Mouse (Mus musculus) retina, postnatal 1 day (tissue): ENCODE measurements around the gene Inpp5f.
"Not testable (repeated sequence)": the region's sequence is repeated elsewhere in the genome, so short reads cannot be mapped to it uniquely, and the experiment has no call there.

Experiments used
- DNase-seq: peaks from one replicate; pipeline ENCODE4 v3.0.0-alpha.2; 2012

Inpp5f gene

GRCm38 (mm10) chr7:128610897-128611798 lies at the start of gene Inpp5f:
Inpp5f (plus strand) TSS chr7:128611328.
- peak; percentile 99 for DNase-seq

DNA sequence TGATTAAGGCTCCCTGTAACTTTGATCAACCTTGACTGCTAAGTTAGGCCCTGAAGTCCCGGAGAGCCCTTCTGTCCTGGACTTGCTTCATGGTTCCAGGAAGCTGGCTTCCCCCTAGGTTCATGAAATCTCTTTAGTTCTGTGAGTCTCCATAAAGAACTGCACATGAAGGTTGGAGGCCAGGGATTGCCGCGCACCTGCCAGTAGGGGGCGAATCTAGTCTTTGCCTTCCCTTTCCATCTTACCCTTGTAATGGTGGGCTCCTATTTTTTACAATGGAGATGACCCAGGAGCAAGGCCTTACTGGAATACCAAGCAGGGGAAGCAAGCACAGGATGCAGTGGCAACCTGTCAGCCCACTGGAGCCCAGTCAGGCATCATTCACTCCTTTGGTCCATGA lies 47.8 kb upstream of the Inpp5f start:
- DNase-seq: peak; percentile 42

DNA sequence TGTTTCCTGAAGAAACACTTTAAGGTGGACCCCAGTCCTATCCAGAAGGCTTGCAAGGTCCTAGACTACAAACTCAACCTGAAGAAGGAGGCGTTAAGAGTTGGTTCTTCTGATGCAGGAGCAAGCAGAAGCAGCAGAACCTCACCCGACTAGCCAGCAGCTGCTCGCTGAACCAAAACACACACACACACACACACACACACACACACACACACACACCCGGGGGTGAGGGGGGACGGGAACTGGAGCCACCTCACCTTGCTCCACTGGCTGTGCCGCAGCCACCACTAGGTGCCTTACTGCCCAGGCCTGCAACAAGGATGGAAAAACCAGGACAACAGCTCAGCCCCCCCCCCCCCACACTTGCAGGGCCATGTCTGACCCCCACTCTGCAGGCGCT lies 44.8 kb upstream of the Inpp5f start:
- no peak for DNase-seq

- DNase-seq: no peak
These were observed 43.4 kb upstream of the Inpp5f start for GRCm38 (mm10) chr7:128567561-128568244.

- not testable (repeated sequence) for DNase-seq
These were observed 41.7 kb upstream of the Inpp5f start for GRCm38 (mm10) chr7:128569429-128569828.

- no peak for DNase-seq
These were observed 41.0 kb upstream of the Inpp5f start for GRCm38 (mm10) chr7:128569987-128570656.

- not testable (repeated sequence) for DNase-seq
These were observed 40.5 kb upstream of the Inpp5f start for GRCm38 (mm10) chr7:128570657-128571056.

GRCm38 (mm10) chr7:128572030-128572429 lies 39.1 kb upstream of the Inpp5f start:
- DNase-seq: no peak

- no peak for DNase-seq
These were observed 35.9 kb upstream of the Inpp5f start for GRCm38 (mm10) chr7:128575211-128575610.

DNA sequence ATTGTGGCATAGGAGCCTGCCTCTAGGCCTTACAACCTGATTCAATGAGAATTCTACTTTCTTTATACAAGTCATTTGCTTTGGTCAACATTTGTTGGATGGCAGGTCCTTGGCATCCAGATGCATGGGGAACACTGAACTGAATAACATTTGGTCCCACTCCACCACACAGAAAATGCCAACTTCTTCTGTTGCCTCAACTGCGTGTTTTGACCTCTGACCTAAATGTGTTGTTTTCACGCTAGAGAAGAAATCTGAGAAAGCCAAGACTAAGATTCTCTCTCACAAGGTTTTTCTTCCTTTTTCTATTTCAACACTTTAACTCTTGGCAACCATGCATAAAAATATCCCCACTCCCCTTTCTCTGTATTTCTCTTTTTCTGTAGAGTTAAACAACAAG lies 35.3 kb upstream of the Inpp5f start:
- no peak for DNase-seq

DNA sequence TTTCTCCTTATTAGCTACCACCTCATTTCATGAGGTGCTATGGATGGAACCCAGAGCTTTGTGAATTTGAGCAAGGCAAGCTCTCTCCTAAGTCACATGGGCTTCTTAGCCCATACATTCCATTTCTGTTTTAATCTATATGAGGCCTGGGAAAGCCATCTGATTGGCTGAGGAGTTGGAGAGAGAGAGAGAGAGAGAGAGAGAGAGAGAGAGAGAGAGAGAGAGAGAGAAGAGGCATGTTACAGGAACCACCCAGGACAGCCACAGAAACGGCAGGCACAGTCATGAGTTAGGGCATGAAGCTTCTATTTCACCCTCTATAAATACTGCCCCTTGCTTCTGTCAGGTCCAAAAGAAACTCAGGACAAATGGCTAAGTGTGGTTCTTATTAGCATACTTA lies 33.5 kb upstream of the Inpp5f start:
- no peak for DNase-seq

GRCm38 (mm10) chr7:128578199-128578945 lies 32.8 kb upstream of the Inpp5f start:
- DNase-seq: peak; percentile 43

GRCm38 (mm10) chr7:128579381-128579780 lies 31.7 kb upstream of the Inpp5f start:
- no peak for DNase-seq

DNA sequence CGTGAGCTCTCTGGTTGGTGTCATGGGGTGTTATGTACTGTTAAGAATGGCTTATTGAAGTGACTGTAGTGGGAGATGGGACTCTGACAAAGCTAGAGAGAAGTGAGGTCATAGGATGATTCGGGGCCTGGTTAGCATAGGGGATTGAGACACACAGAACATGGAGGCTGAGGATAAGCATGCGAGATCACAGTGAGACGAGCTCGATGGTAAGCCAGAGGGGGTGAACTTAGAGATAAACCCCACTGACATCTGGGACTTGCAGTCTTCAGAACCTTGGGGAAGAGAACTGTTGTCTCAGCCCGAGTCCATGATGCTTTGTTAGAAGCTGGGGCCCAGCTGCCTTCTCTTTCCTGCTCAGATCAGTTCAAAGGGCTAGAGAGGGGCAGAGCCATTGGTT lies 30.8 kb upstream of the Inpp5f start:
- no peak for DNase-seq

GRCm38 (mm10) chr7:128581864-128582484 lies 29.2 kb upstream of the Inpp5f start:
- DNase-seq: peak; percentile 23

- peak; percentile 39 for DNase-seq
These were observed 27.7 kb upstream of the Inpp5f start for GRCm38 (mm10) chr7:128583213-128583948.

DNA sequence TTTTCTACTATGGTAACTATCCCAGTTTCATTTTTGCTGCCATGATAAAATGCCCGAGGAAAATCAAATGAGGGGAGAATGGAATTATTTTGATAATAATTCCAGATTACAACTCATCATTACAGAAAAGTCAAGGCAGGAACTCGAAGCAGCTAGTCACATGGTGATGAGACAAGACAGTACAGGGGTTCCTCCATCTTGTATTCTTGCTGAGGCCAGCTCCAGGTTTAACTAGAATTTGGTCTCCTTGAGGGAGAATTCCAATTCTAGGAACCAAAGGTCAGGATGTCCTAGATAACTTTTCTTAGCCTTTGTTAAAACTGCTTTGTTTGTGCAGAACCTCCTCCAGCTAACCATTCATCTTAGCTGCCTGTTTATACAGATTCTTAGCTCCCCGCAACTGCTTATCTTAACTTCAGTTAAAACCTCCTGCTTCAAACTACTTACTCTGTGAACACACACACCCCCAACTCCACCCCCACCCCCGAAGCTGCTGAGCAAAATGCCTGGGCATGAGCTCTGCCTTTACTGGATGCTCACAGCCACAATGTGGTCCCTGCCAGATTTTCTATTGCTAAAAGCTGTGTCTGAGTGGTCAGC lies 23.7 kb upstream of the Inpp5f start:
- no peak for DNase-seq

DNA sequence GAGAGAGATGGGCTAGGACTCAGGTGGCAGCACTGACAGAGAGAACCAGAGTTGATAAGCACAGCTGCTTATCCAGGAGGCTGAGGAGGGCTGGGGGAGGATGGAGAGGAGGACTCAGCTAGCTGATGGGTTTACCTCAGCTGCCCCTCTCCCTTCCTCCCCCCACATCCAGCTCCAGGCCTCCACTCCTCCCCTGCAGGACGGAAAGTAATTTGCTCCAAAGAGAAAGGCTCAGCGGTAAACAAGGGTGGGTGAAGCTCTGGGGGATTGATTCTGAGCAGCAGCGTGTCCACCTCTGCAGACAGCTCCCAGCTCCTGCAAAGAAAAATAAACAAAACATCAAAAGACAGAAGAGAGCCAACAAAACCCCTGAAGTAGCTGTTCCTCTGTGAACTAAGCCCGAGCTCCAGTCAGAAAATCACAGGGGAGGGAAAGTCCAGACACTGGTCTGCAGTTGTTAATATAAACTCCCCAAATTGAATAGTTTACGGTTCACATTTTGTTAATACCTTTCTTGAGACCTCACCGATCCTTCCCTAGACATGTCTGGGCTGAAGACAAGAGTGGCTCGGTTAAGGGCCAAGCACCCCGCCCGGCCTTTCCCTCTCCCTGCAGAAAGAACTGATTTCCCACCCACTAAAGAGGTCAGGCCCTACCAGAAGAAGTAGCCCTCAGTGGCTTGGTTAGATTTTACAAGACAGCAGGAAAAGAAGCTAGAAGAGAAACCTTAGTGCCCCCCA lies 19.6 kb upstream of the Inpp5f start:
- peak; percentile 60 for DNase-seq

DNA sequence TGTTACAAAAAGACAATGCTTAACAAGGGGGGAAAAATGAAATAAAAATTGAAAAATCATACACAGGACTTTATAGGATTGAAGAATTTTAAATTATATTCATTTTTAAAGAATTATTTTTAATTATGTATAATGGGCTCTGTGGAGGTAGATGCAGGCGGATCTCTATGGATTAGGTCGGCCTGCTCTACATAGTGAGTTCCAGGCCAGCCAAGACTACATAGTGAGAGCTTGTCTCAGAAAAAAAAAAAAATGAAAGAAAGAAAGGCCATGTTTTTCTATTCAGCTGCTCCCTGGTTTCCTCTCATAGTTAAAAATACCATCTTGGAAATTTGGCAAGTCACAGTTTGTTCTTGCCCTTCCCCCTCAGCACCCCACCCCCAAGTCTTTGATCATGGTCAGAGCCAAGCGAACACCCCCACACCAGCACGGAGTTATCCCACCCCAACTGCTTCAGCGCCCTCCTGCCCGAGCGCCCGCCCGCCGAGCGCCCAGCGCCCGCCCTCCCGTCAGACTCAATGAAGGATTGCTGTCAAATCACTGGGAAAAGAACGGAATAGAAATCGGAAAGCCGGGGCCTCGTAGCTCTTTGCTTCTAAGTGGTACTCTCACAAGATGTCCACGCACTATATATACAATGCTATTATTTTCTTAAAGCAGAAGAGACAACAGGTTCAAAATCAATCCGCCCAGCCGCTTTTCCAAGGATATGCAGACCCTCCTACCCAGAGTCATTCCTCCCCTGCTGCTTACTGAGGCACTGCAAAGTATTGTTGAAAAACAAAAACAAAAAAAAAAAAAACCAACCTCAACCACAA lies 18.8 kb upstream of the Inpp5f start:
- peak; percentile 46 for DNase-seq

- peak; percentile 40 for DNase-seq
These were observed 18.2 kb upstream of the Inpp5f start for GRCm38 (mm10) chr7:128592936-128593241.
